Mouse (Mus musculus): ENCODE data around the gene Wdr13. TPM values are rescaled to one million over a fixed set of nuclear protein-coding genes. Genes with fewer than 3 reads are reported as not detected.

The Wdr13 gene
- 10 to 100 TPM; 21.8 to 25.4 TPM for total RNA-seq (2021)
- long read RNA-seq, experiment 1, full-length matches to known transcripts = 6 of 13 reads
- long read RNA-seq, experiment 1, partial matches to known transcripts = 2 of 13 reads
- long read RNA-seq, experiment 1, other reads (novel, unspliced or antisense) = 5 of 13 reads
- long read RNA-seq, experiment 2, full-length matches to known transcripts = 11 of 21 reads
- long read RNA-seq, experiment 2, partial matches to known transcripts = 1 of 21 reads
- long read RNA-seq, experiment 2, other reads (novel, unspliced or antisense) = 9 of 21 reads

DNA sequence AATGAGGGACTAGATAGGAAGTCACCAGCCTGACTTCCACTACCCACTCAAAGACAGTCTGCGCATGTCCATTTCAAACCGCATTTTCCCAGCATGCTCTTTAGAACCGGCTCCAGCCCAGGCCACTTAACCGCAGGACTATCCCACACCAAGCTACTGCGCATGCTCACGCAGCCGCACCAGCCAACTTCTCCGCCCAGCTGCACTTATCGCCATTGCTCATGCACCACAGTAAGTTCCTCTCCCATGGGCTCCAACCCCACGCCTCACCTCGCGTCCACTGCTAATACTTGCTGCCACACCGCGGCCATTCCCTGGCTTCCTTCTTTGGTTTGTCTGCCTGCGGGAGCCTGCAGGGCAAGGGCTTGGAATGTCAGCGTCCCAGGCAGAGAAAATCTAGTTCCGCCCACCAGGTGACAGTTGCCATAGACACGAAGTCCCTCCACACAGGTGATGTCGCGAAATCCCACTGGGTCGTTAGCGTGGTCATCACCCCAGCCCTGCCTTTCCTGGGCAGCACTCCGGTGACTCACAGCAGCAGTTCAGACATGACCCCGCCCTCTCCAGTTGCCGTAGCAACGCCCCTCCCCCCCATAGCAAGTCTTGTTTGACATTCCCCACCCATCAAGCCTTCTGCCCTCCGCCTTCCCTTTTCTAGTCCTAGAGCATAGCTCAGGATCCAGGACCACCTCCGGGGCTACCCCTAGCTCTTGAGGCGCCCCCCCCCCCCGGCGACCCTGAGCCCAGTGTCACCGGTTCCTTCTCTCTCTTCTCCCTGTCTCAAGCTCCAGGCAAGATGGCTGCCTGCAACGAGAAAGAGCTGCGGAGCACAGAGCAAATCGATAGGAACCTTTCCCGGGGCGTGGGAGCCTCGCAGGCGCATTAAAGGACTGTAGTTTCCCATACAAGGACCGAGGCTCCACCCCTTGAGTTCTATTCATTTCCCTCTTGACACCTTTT, at the start of gene Wdr13:
Gene Wdr13 (minus strand): TSS at position 876 of the 960 bp plus-strand sequence.
- peak; percentile 83 for DNase-seq

DNA sequence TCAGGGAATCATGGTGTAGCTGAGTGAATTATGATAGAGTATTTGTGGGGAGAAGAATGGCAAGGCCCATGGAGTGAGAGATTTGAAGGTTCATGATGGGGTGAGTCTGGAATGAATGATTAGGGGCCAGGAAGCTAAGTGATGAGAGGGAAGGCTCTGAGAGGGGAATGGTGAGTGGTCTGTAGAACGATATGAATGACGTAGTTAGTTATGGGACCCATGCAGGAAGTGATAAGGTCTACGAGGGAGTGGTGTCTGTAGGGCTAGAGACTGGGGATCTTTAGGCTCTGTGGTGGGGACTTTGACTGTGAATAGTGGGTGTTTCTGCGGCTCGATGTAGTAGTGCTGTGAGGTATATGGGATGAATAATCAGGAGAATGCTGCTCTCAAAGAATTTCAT, 47.0 kb upstream of the Wdr13 start:
- DNase-seq = no peak

DNA sequence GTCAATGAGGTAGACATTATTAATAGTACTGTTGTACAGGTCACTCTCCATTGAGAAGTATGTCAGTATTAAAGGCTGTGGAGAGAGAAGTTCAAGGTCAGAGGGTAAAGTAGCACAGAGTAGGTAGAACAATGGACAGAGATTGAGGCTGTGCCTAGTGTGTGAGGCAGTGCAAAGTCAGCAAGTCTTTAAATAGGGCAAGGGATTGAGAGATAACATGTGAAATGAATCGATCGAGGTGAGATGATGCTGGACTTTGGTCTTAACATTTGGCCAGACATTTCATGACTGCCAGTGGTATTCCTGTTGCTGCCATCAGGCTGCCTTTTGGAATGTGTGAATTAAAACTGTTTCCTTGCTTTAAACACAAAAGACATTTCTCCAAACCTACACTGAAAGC, 46.2 kb upstream of the Wdr13 start:
- DNase-seq = no peak

GRCm38 (mm10) chrX:8175504-8176385, 43.1 kb upstream of the Wdr13 start, which contains the start of gene Tbc1d25:
Tbc1d25 (minus strand) TSS chrX:8176181.
- peak; percentile 76 for DNase-seq

GRCm38 (mm10) chrX:8175169-8175503, 42.4 kb upstream of the Wdr13 start:
- DNase-seq = no peak

DNA sequence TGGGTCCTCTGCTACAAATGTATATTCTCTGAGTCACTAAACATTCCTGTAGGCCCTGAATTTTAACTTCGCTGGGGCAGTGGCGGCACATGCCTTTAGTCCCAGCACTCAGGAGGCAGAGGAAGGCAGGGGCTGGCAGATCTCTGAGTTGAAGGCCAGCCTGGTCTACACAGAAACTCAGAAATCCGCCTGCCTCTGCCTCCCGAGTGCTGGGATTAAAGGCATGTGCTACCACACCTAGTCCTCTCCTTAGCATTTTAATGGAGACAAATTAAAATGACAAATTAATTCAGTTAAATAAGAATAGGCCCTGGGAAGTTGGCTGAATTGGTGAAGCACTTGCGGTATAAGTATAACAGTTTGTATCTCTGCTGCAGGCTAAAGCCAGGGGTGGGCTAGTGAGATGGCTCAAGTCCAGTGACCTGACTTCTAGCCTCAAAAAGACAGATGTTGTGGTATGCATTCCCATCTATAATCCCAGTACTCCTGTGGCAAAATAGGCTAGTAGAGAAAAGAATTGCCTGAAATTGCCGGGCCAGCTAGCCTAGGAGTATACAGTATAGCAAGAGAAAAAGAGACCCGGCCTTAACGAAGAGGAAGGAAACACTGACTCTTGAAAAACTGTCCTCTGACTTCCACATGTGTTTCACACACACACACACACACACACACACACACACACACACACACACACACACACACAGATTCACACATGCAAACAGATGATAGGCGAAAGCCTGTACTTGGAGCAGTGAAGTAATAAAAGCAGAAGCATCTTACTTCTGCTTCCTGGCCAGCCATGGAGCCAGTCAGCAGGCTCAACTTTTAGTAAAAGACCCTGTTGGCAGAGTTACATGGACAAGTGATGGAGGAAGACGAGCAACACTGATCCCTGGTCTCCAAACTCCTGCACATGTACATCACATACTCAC, 35.3 kb upstream of the Wdr13 start:
- no peak for DNase-seq

GRCm38 (mm10) chrX:8164471-8164870, 31.8 kb upstream of the Wdr13 start:
- no peak for DNase-seq

DNA sequence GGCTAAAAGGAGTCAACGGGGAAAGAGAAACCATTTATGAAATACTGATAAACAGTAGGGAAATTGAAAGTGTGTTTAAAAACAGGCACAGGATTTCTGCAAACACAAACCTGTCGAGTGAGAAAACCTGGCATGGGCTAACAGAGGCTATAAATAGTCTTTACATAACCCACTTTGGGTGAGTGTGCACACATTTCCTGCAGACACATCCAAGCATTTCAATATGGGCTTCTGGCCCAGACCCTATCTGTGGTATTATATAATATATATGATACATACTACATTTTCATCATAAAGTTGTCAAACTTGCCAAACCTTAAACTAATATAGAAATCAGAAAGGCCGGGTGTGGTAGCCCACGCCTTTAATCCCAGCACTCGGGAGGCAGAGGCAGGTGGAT, 30.4 kb upstream of the Wdr13 start:
- DNase-seq = no peak

- peak; percentile 75 for DNase-seq
Measured at GRCm38 (mm10) chrX:8145153-8145991, 12.7 kb upstream of the Wdr13 start, which contains the start of gene Rbm3. Rbm3 (minus strand) TSS chrX:8145880.

DNA sequence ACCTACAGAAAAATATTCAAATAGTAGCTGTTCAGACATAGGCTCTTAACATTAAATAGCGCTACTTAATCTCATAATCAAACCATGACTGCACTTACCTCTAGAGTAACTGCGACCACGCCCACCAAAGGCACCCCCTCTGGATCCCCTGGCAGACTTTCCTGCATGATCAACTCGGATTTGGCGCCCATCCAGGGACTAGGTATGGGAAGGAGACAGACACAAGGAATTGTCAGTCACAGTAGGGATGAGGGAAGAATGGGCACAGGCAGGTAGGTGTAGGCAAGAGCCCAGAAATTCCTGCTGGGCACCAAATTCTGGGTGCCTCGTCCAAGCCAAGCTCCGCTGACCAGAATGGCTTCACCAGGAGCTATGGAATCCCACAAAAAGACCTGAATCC, 11.1 kb upstream of the Wdr13 start:
- peak; percentile 11 for DNase-seq

DNA sequence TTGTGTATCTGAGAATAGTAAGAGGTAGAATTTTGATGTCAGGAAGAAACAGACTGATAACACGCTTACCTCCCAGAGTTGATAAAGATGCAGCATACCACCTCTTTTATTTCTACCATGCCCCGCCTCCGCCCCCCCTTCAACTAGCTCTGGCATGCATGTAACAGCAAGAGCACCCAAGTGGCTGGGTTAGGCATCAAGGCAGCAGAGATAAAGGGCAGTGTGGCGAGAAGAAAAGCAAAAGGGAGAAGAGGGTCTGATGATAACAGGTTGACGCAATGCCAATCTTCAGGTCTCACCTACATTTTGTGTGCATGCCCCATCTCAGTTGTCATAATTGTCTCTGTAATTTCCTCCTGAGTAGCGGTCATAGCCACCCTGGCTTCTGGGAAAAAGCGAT, 10.3 kb upstream of the Wdr13 start:
- DNase-seq = no peak

DNA sequence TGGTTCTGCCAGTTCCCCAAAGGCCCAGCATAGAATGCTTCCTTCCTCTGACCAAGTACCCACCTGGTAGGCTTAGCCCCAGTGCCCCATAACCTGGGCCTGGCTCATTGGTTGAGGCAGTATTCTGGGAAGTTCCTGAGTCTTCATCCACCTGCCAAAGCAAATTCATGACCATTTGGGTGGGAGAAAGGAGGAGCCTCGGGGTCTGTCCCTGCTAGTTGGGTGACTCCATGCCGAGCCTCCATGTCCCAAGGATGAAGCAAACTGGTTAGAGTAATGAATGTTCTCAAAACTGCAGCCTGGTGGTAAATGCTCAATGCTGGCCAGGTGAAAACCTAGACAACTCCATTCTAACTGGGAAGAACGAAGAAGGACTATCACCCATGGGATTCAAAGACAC, 8.4 kb upstream of the Wdr13 start:
- no peak for DNase-seq

DNA sequence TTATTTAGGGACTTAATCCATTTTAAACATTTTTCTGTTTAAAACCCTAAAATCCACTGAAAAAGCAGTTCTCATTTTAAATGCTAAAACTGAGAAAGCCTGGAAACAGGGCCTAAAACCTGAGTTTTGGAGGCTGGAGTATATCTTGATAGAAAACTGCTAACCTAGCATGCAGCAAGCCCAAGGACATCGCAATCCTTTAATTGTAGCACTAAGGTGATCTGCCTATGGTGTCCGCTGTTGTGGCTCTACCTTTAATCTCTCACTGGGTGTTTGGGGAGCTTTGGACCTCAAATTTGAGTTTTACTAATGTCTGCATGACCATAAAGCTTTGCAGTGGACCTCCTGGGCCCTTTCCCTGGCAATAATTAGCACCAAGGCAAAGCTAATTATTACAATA, 7.8 kb upstream of the Wdr13 start:
- no peak for DNase-seq

DNA sequence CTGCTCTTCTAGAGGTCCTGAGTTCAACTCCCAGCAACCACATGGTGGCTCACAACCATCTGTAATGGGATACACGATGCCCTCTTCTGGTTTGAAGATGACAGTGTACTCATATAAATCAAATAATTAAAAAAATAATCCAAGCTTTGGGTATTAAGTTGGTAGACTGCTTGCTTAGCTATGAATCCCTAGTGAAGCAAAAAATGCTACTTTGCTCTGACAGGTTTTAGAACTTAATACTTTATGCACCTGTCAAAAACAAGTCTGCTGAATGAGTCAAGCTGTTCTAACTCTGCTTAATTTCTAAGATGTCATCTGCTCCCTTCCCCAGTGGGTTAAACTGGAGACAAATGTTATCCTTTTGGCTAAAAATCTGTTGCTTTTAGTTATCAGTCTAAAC, 6.8 kb upstream of the Wdr13 start:
- DNase-seq = no peak

- DNase-seq = no peak
Measured at GRCm38 (mm10) chrX:8135886-8136285, 3.2 kb upstream of the Wdr13 start.

GRCm38 (mm10) chrX:8131393-8131792, 1.3 kb downstream of the Wdr13 start:
- no peak for DNase-seq

GRCm38 (mm10) chrX:8125235-8125634, 7.5 kb downstream of the Wdr13 start:
- no peak for DNase-seq

DNA sequence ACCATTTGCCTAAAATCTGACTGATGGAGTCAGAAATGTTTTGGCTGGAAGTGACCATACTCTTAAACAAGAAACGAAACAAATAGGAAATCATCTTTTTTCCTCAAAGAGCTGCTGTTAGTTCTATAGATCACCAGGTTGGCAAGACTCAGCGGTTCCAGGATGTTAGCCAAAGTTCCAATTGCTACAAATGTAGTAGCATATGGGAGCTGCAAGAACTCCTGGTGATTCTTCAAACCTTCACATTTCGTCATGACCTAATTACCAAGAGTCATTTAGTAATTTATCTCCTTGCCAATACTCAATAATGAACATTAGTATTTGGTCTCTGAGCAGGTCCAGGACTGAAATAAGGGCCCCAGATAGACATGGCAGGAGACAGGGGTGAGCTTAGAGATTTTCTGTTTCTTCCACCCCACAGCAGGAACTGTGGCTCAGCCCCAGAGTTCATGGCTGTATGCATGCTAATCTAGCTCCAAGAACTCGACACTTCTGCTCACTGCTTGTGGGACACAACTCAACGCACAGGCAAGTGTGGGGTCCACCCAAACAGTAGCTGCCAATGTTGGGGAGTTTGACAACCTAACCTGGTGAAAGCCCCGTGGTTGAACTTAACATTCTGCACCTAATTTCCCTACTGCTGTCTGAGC, 8.7 kb downstream of the Wdr13 start:
- DNase-seq = no peak

DNA sequence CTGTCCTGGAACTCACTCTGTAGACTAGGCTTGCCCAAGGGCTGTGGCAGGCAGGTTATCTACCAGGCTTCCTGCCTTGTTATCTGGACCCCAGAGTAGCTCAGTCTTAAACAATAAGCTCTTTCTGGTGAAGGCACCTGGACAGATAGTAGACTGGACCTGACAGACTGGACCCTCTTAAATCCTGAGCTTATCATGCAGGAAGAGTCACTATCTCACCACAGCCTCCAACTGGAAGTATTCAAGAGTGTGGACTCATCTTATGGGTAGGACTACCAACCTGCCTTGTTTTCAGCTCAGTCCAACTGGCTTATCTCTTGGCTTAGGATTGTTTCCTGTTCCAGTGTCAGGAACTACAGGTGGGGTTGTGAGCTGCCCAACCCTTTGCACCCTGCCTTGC, 15.4 kb downstream of the Wdr13 start:
- no peak for DNase-seq

DNA sequence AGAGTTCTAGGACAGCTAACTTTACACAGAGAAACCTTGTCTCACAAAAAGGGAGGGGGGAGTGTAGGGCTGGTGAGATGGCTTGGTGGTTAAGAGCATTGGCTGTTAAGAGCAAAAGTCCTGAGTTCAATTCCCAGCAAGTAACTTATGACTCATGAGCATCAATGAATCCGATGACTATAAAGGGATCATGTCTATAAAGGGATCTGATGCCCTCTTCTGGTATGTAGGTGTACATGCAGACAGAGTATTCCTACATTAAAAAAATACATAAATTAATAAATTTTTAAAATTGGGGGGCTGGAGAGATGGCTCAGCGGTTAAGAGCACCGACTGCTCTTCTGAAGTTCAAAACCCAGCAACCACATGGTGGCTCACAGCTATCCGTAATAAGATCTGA, 17.4 kb downstream of the Wdr13 start:
- DNase-seq = no peak
